Mouse (Mus musculus): ENCODE data around the gene Arl8a. TPM values are rescaled to one million over a fixed set of nuclear protein-coding genes. Genes with fewer than 3 reads are reported as not detected.
A peak's percentile ranks its signal among the peaks of the same experiment; 100 is the strongest.

Arl8a gene
- polyA plus RNA-seq, 1 experiment from 2014 or later: 370 TPM

- Histone ChIP-seq H3K4me1 (ENCODE audit: control insufficient read depth, insufficient read depth, low read length) (no peaks in the 10 kb centered on the region), H3K36me3 (ENCODE audit: control insufficient read depth, insufficient read depth, low read length) (no peaks in the 10 kb centered on the region), H3K4me2 (ENCODE audit: low read depth, low read length) (no peak overlapping the region), H3K4me3 (ENCODE audit: low read depth, low read length) (no peak overlapping the region), H3K27me3 (ENCODE audit: control insufficient read depth, insufficient read depth, low read length) (no peaks in the 10 kb centered on the region), H3K27ac (ENCODE audit: low read depth, low read length) (no peak overlapping the region), H3K9ac (replicated peaks; ENCODE audit: low read depth, low read length) (no peak overlapping the region), H3K9me3 (ENCODE audit: control insufficient read depth, low read length) (no peaks in the 10 kb centered on the region)
- ATAC-seq (ENCODE audit: low read depth): 0 out of 2 replicates have a peak, but pooled peaks have one; percentile 42
- 11% methylated on average over 8 of the region's 8 CpGs for WGBS
Measured at GRCm38 (mm10) chr1:135112661-135113060, 34.0 kb upstream of the Arl8a start.

GRCm38 (mm10) chr1:135124573-135125363 is 21.9 kb upstream of the Arl8a start:
- H3K27ac ChIP-seq (ENCODE audit: low read depth, low read length): no peak overlapping the region
- H3K9me3 ChIP-seq (ENCODE audit: control insufficient read depth, low read length): no peaks in the 10 kb centered on the region
- no peaks in the 10 kb centered on the region for H3K36me3 ChIP-seq (ENCODE audit: control insufficient read depth, insufficient read depth, low read length)
- WGBS: 96% methylated on average over 8 of the region's 8 CpGs
- peaks cover 5% of the 10 kb centered on the region; the same call in 1 of the 2 replicates for H3K4me1 ChIP-seq (ENCODE audit: control insufficient read depth, insufficient read depth, low read length)
- H3K4me2 ChIP-seq (ENCODE audit: low read depth, low read length): no peak overlapping the region
- H3K9ac ChIP-seq (replicated peaks; ENCODE audit: low read depth, low read length): no peak overlapping the region
- no peaks in the 10 kb centered on the region for H3K27me3 ChIP-seq (ENCODE audit: control insufficient read depth, insufficient read depth, low read length)
- no peak for ATAC-seq (ENCODE audit: low read depth)
- H3K4me3 ChIP-seq (ENCODE audit: low read depth, low read length): no peak overlapping the region

DNA sequence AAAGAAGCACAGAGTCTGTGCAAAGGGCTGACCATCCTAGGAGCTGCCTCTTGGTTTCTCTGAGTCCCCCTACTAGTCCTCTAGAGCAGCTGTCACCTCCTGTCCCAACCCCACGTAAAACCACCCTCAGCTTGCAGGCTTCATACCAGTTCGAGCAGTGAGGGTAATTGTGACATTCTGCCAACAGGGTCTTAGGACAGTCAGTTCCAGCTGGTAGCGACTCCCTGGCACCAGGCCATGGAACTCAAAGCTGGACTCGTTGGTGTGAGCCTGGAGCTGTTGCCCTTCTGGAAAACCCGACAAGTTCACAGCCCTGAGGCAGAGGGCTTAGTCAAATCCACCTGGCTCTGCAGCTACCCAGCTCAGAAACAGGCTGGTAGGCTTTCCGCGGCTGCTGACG is 20.6 kb upstream of the Arl8a start:
- 64% methylated on average over 8 of the region's 8 CpGs for WGBS
- no peak for ATAC-seq (ENCODE audit: low read depth)
- H3K27ac ChIP-seq (ENCODE audit: low read depth, low read length): no peak overlapping the region

DNA sequence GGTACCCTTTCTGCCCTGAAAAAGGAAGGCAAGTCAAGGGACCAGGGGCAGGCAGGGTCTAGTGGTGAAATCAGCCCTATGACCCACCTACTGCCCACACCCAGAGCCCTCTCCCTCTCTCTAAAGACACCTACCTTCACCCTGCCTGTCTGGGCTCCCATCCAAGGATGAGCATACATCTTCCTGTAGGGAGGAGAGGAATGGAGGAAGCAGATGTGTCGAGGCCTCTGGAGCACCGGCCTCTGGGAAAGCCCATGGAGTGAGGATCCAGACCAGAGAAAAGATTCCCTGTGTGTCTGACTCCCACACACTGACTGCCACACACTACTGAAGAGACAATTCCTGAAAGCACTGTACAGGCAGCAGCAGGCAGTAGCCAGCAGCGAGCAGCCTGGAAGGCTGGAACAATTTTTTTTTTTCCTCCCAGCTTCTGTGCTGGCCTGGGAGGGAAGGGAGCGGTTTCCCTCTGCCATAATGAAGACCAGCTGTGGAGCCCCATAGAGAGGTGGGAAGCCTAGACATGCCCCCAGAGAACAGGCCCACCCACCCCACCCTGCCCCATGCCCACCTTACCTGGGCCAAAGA is 20.1 kb upstream of the Arl8a start:
- WGBS: 45% methylated on average over 4 of the region's 4 CpGs
- no peak for ATAC-seq (ENCODE audit: low read depth)
- H3K4me3 ChIP-seq (ENCODE audit: low read depth, low read length): no peak overlapping the region

More for the DNA sequence above, 20.6 kb upstream of the Arl8a start:
- no peak overlapping the region for H3K4me3 ChIP-seq (ENCODE audit: low read depth, low read length)
- H3K9ac ChIP-seq (replicated peaks; ENCODE audit: low read depth, low read length): no peak overlapping the region
- H3K9me3 ChIP-seq (ENCODE audit: control insufficient read depth, low read length): no peaks in the 10 kb centered on the region
- H3K36me3 ChIP-seq (ENCODE audit: control insufficient read depth, insufficient read depth, low read length): no peaks in the 10 kb centered on the region
- peaks cover 5% of the 10 kb centered on the region; the same call in 1 of the 2 replicates for H3K4me1 ChIP-seq (ENCODE audit: control insufficient read depth, insufficient read depth, low read length)
- H3K27me3 ChIP-seq (ENCODE audit: control insufficient read depth, insufficient read depth, low read length): no peaks in the 10 kb centered on the region
- H3K4me2 ChIP-seq (ENCODE audit: low read depth, low read length): no peak overlapping the region

GRCm38 (mm10) chr1:135128011-135128441 is 18.6 kb upstream of the Arl8a start:
- Histone ChIP-seq H3K27me3 (ENCODE audit: control insufficient read depth, insufficient read depth, low read length) (no peaks in the 10 kb centered on the region), H3K9me3 (ENCODE audit: control insufficient read depth, low read length) (no peaks in the 10 kb centered on the region), H3K27ac (ENCODE audit: low read depth, low read length) (no peak overlapping the region), H3K4me2 (ENCODE audit: low read depth, low read length) (no peak overlapping the region), H3K4me3 (ENCODE audit: low read depth, low read length) (no peak overlapping the region), H3K36me3 (ENCODE audit: control insufficient read depth, insufficient read depth, low read length) (no peaks in the 10 kb centered on the region), H3K4me1 (ENCODE audit: control insufficient read depth, insufficient read depth, low read length) (peaks cover 5% of the 10 kb centered on the region; the same call in 1 of the 2 replicates), H3K9ac (replicated peaks; ENCODE audit: low read depth, low read length) (no peak overlapping the region)
- 57% methylated on average over 6 of the region's 6 CpGs for WGBS
- ATAC-seq (ENCODE audit: low read depth): no peak

More for the DNA sequence above, 20.1 kb upstream of the Arl8a start:
- H3K4me2 ChIP-seq (ENCODE audit: low read depth, low read length): no peak overlapping the region
- H3K36me3 ChIP-seq (ENCODE audit: control insufficient read depth, insufficient read depth, low read length): no peaks in the 10 kb centered on the region
- no peaks in the 10 kb centered on the region for H3K27me3 ChIP-seq (ENCODE audit: control insufficient read depth, insufficient read depth, low read length)
- H3K9me3 ChIP-seq (ENCODE audit: control insufficient read depth, low read length): no peaks in the 10 kb centered on the region
- H3K4me1 ChIP-seq (ENCODE audit: control insufficient read depth, insufficient read depth, low read length): peaks cover 5% of the 10 kb centered on the region; the same call in 1 of the 2 replicates
- no peak overlapping the region for H3K27ac ChIP-seq (ENCODE audit: low read depth, low read length)
- H3K9ac ChIP-seq (replicated peaks; ENCODE audit: low read depth, low read length): 0 out of 2 replicates have a peak overlapping the region, but pooled peaks have one; percentile 3

DNA sequence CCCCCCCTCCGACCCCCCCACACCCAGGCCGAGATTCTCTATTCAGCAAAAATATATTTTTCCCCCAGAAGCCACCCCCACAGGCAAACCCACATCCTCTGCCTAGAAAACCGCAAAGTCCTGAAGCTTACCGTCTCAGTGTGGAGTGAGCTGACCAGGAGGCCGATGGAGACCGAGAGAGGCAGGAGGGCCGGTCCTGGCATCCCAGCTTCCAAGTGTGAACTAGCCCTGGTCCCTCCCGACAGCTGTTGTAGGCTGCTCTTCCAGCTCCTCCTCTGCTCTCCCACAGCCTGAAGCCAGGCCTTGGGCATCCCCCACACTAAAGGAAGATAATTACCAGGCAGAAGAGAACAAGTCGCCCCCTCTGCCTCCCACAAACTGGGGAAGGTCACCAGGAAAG is 17.6 kb upstream of the Arl8a start:
- no peak overlapping the region for H3K27ac ChIP-seq (ENCODE audit: low read depth, low read length)
- no peaks in the 10 kb centered on the region for H3K36me3 ChIP-seq (ENCODE audit: control insufficient read depth, insufficient read depth, low read length)
- peaks cover 5% of the 10 kb centered on the region; the same call in 1 of the 2 replicates for H3K4me1 ChIP-seq (ENCODE audit: control insufficient read depth, insufficient read depth, low read length)
- ATAC-seq (ENCODE audit: low read depth): no peak
- no peak overlapping the region for H3K9ac ChIP-seq (replicated peaks; ENCODE audit: low read depth, low read length)
- no peaks in the 10 kb centered on the region for H3K9me3 ChIP-seq (ENCODE audit: control insufficient read depth, low read length)
- no peak overlapping the region for H3K4me2 ChIP-seq (ENCODE audit: low read depth, low read length)
- 31% methylated on average over 9 of the region's 9 CpGs for WGBS
- H3K27me3 ChIP-seq (ENCODE audit: control insufficient read depth, insufficient read depth, low read length): no peaks in the 10 kb centered on the region
- H3K4me3 ChIP-seq (ENCODE audit: low read depth, low read length): no peak overlapping the region

- H3K4me1 ChIP-seq (ENCODE audit: control insufficient read depth, insufficient read depth, low read length): peaks cover 5% of the 10 kb centered on the region; the same call in 1 of the 2 replicates
- no peaks in the 10 kb centered on the region for H3K9me3 ChIP-seq (ENCODE audit: control insufficient read depth, low read length)
- 58% methylated on average over 9 of the region's 9 CpGs for WGBS
- no peaks in the 10 kb centered on the region for H3K36me3 ChIP-seq (ENCODE audit: control insufficient read depth, insufficient read depth, low read length)
- H3K4me2 ChIP-seq (ENCODE audit: low read depth, low read length): no peak overlapping the region
- H3K4me3 ChIP-seq (ENCODE audit: low read depth, low read length): no peak overlapping the region
- H3K9ac ChIP-seq (replicated peaks; ENCODE audit: low read depth, low read length): no peak overlapping the region
- no peak overlapping the region for H3K27ac ChIP-seq (ENCODE audit: low read depth, low read length)
- ATAC-seq (ENCODE audit: low read depth): no peak
- H3K27me3 ChIP-seq (ENCODE audit: control insufficient read depth, insufficient read depth, low read length): no peaks in the 10 kb centered on the region
Measured at GRCm38 (mm10) chr1:135129543-135130183, 17.0 kb upstream of the Arl8a start.

GRCm38 (mm10) chr1:135130376-135131018 is 16.1 kb upstream of the Arl8a start:
- Histone ChIP-seq H3K4me3 (ENCODE audit: low read depth, low read length) (no peak overlapping the region), H3K4me1 (ENCODE audit: control insufficient read depth, insufficient read depth, low read length) (peaks cover 5% of the 10 kb centered on the region; the same call in 1 of the 2 replicates), H3K9me3 (ENCODE audit: control insufficient read depth, low read length) (no peaks in the 10 kb centered on the region), H3K4me2 (ENCODE audit: low read depth, low read length) (no peak overlapping the region), H3K9ac (replicated peaks; ENCODE audit: low read depth, low read length) (no peak overlapping the region), H3K36me3 (ENCODE audit: control insufficient read depth, insufficient read depth, low read length) (no peaks in the 10 kb centered on the region), H3K27ac (ENCODE audit: low read depth, low read length) (no peak overlapping the region), H3K27me3 (ENCODE audit: control insufficient read depth, insufficient read depth, low read length) (no peaks in the 10 kb centered on the region)
- no peak for ATAC-seq (ENCODE audit: low read depth)
- WGBS: 86% methylated on average over 2 of the region's 2 CpGs

Measured in neural tube, embryonic 14.5 days (tissue).